Mouse (Mus musculus) liver, embryonic 14 days (tissue): Measurements from ENCODE around the gene Akr1d1. TPM values are rescaled to one million over a fixed set of nuclear protein-coding genes. Genes with fewer than 3 reads are reported as not detected.

ENCODE experiments used
- polyA plus RNA-seq: library from polyadenylated mRNA; depleted of rRNA; stranded (reverse); fragments of >200 nt; gene quantifications from 2 replicates; pipeline ENCODE4 v1.2.3, GENCODE M21; 2012; rRNA removed

Akr1d1 gene
- polyA plus RNA-seq, result 1.6 and 1.8 TPM in 2 replicates

DNA sequence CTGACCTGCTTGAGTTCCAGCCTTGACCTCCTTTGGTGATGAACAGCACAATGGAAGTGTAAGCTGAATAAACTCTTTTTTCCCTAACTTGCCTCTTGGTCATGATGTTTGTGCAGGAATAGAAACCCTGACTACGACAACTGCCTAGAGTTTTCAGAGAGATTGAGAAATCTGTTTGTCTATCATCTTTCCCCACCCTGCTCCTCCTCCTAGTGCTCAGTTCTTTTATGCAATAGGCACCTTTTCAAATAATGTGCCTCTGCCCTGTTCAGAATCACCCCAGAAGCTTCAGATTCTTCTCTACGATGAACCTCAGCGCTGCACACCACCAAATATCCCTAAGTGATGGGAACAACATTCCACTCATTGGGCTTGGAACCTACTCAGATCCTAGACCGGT, at the start of gene Akr1d1:
Akr1d1 (plus strand) TSS at position 234 of the 400 bp plus-strand sequence.

Other genes with a start within 250 kb of the Akr1d1 start
- 0.01 and 0.07 TPM in 2 replicates for gene Dgki, start 230.0 kb upstream of the Akr1d1 start, polyA plus RNA-seq
- gene Creb3l2, start 88.0 kb upstream of the Akr1d1 start, polyA plus RNA-seq, result 1.8 and 1.9 TPM in 2 replicates